Mouse (Mus musculus): ENCODE results near the gene Fam174b.

DNA sequence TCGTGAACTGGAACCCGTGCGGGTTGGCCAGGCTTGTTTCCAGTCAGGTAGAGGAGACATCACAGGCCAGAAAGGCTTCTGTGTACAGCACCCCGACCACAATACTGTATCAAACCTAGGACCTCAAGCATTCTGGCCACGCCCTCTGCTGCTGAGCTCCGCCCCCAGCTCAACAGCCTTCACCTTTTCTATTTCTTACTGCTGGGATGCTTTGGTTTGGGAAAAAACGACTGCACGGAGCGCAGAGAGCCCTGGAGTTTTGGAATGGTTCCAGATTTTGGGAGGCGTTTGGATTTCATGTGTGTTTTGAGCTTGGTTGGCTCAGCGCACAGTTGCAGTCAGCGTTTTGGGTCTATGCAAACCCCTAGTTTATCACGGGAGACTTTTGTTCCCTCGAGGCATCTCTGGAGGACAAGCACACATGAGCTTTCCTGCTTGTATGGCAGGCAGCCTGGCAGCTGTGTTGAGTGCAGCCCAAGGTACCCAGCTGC lies 32.2 kb downstream of the Fam174b start:
- TF ChIP-seq CTCF (IDR thresholded peaks at IDR 0.05) (no peak), EP300 (IDR thresholded peaks at IDR 0.05) (no peak)

Data from lung, postnatal 0 days (tissue).